Mouse (Mus musculus) neural tube, embryonic 11.5 days (tissue): Measurements from ENCODE around the gene Gpr35. TPM values are rescaled to one million over a fixed set of nuclear protein-coding genes. Genes with fewer than 3 reads are reported as not detected.

Experiments used
- ATAC-seq: fragments of 200-750 bp; cut with Nextera tagmentation; 2 replicates; pipeline ENCODE4 v1.8.0; 2017; ENCODE audit warnings: moderate number of reproducible peaks, mild to moderate bottlenecking, moderate TSS enrichment, moderate library complexity; ENCODE audit not compliant: insufficient read depth, low FRiP score, low TSS enrichment
- DNase-seq: peaks from one replicate; pipeline ENCODE4 v3.0.0-alpha.2; 2015; ENCODE audit warnings: low spot score
- H3K27ac ChIP-seq: fragments of 300-500 bp; sonication (generic); 2 replicates; pipeline ENCODE4 v1.5.1; 2014; ENCODE audit warnings: low read depth, mild to moderate bottlenecking, low read length
- H3K27me3 ChIP-seq: fragments of 300-500 bp; sonication (generic); 2 replicates; pipeline ENCODE4 v1.6.1; 2014; ENCODE audit warnings: mild to moderate bottlenecking, low read length, mixed read lengths; ENCODE audit not compliant: control insufficient read depth, insufficient read depth
- H3K36me3 ChIP-seq: fragments of 300-500 bp; sonication (generic); 2 replicates; pipeline ENCODE4 v1.6.1; 2014; ENCODE audit warnings: mild to moderate bottlenecking, low read length, moderate library complexity, mixed read lengths; ENCODE audit not compliant: control insufficient read depth, insufficient read depth
- H3K4me1 ChIP-seq: fragments of 300-500 bp; sonication (generic); 2 replicates; pipeline ENCODE4 v1.6.1; 2014; ENCODE audit warnings: low read length, mixed read lengths; ENCODE audit not compliant: control insufficient read depth, insufficient read depth
- H3K4me2 ChIP-seq: fragments of 300-500 bp; sonication (generic); 2 replicates; pipeline ENCODE4 v1.6.1; 2014; ENCODE audit warnings: low read depth, mild to moderate bottlenecking, moderate library complexity
- H3K4me3 ChIP-seq: fragments of 300-500 bp; sonication (generic); 2 replicates; pipeline ENCODE4 v1.5.1; 2014; ENCODE audit warnings: low read depth, low read length
- H3K9ac ChIP-seq: fragments of 300-500 bp; sonication (generic); 2 replicates; pipeline ENCODE4 v1.6.1; 2014; ENCODE audit warnings: mild to moderate bottlenecking, low read length
- H3K9me3 ChIP-seq: fragments of 300-500 bp; sonication (generic); 2 replicates; pipeline ENCODE4 v1.6.1; 2016; ENCODE audit warnings: low read length; ENCODE audit not compliant: control insufficient read depth
- WGBS: fragments of 180-500 bp; shearing (Covaris S2); extraction: QIAGEN DNeasy Blood & Tissue Kit; methylation state at CpG from one replicate; pipeline ENCODE4 v1.1.7; 2014; 5-methylcytosine and 5-hydroxymethylcytosine counted together
- polyA plus RNA-seq: library from polyadenylated mRNA; unstranded; fragments of >200 nt; fragmentation: Nextera tagmentation; extraction: Ambion mirVana; gene quantifications from 2 replicates; pipeline ENCODE4 v1.2.1, GENCODE M21; 2014

Gpr35 gene
- polyA plus RNA-seq, 1 experiment from 2014 or later: 0.13 TPM

DNA sequence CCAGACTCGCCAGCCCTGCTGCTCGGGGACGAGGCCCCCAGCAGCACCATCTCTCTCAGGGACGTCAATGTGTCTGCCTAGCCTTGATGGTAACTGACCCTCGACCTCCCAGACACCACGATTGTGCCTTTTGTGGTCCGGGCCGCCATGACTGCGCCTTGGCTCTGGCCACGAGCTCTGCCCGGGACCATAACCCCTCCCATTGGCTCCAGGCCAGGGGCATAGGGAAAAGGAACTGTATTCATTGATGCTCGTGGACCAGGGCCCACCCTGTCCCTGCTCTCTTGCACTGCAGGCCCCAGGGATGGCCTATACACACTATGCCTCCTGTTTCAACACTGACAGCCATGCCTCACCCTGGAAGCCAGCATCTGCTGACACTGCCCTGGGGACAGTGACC lies 30.9 kb upstream of the Gpr35 start:
- WGBS: 90% methylated on average over 12 of the region's 12 CpGs
- no peak overlapping the region for H3K4me3 ChIP-seq
- H3K9ac ChIP-seq: no peak overlapping the region
- peaks cover 28% of the 10 kb centered on the region for H3K36me3 ChIP-seq
- H3K27ac ChIP-seq: no peak overlapping the region
- no peaks in the 10 kb centered on the region for H3K9me3 ChIP-seq
- H3K27me3 ChIP-seq: no peaks in the 10 kb centered on the region
- ATAC-seq (no peak), DNase-seq (no peak)
- H3K4me1 ChIP-seq: no peaks in the 10 kb centered on the region
- H3K4me2 ChIP-seq: no peak overlapping the region

DNA sequence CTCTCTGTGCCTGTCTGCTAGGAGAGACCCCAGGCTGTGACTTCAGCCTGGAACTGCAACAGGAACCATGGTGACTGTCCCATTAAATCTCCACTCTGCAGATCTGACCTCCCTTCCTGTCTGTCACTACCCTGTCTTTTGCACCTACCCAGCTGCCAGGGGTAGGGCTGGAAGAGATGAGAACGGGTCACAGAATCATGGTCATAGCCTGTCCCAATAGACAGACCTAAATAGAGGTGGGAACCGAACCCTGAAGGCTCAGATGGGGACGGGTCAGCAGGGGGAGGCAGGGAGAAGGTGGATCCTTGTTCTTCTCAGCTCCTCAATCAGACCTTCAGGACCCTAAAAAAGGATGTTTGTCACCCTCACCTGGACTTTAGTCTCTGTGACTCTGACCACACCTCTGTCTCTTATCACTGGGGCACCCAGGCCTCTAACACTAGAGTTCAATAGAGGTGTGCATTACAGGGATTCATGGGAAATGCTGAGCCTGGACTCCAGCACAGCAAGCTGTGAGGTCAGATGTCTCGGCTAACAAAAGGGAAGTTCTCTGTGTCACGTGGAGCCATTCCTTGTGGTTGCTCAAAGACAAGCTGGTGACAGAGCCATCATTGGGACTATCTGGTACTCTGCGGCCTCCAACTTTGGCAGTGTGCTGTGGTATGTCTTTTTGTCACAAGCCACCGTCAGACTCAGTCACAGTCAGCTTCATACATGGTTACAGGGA lies 30.0 kb upstream of the Gpr35 start:
- 86% methylated on average over 7 of the region's 7 CpGs for WGBS

DNA sequence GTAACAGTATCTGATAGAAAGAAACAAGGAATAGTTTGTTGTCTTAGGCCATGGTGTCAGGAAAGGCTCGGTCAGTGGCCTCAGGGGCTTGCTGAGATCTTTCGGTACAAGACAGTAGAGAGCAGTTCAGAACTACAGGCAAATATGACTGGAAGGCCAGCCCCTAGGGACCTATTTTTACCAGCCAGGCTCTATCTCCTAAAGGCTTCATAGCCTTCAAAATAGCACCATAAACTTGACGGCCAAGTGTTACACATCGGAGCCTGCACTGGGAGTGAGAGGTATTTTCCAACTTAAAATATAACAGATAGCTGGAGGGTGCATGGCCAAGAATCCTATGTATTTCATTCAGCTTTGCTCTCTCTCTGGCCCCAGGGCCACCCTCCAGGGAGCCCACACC lies 29.2 kb upstream of the Gpr35 start:
- Histone ChIP-seq H3K27ac (no peak overlapping the region), H3K27me3 (no peaks in the 10 kb centered on the region), H3K4me2 (no peak overlapping the region), H3K36me3 (peaks cover 22% of the 10 kb centered on the region), H3K4me3 (no peak overlapping the region), H3K9me3 (no peaks in the 10 kb centered on the region), H3K4me1 (no peaks in the 10 kb centered on the region), H3K9ac (no peak overlapping the region)
- no peak for DNase-seq
- 84% methylated on average over 4 of the region's 4 CpGs for WGBS
- no peak for ATAC-seq

More for the DNA sequence above, 30.0 kb upstream of the Gpr35 start:
- Histone ChIP-seq H3K4me3 (no peak overlapping the region), H3K27ac (no peak overlapping the region), H3K4me2 (no peak overlapping the region), H3K9ac (no peak overlapping the region), H3K27me3 (no peaks in the 10 kb centered on the region), H3K4me1 (no peaks in the 10 kb centered on the region), H3K9me3 (no peaks in the 10 kb centered on the region), H3K36me3 (peaks cover 25% of the 10 kb centered on the region)
- no peak for DNase-seq
- ATAC-seq: no peak

DNA sequence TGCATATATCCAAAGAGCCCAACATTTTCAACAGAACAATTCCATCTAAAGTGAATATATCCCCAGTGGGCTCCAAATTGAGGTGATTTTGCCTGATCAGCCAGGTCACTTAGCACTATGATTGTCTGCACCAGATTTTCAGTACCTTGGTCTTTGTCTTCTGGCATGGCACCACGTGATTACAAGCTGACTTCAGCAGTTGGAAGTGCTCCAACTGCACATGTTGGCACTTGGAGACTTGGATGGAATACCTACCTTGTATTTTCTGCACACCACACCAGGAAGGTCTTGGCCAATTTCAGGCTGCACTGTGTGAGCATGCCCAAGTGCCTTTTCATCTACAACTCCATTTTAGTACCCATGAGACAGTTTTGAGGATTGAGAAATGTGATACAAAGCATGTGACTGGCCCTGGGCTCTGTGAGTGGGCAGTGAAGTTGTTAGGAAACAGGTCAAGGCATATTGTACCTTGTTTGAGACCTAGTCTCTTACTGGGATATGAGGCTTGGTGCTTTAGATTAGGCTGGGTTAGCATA lies 20.4 kb upstream of the Gpr35 start:
- Histone ChIP-seq H3K9ac (no peak overlapping the region), H3K36me3 (no peaks in the 10 kb centered on the region), H3K27ac (no peak overlapping the region), H3K27me3 (no peaks in the 10 kb centered on the region), H3K4me2 (no peak overlapping the region), H3K4me1 (peaks cover 6% of the 10 kb centered on the region), H3K4me3 (no peak overlapping the region), H3K9me3 (no peaks in the 10 kb centered on the region)
- ATAC-seq: no peak
- no peak for DNase-seq
- 25% methylated on average over 1 of the region's 1 CpGs for WGBS

DNA sequence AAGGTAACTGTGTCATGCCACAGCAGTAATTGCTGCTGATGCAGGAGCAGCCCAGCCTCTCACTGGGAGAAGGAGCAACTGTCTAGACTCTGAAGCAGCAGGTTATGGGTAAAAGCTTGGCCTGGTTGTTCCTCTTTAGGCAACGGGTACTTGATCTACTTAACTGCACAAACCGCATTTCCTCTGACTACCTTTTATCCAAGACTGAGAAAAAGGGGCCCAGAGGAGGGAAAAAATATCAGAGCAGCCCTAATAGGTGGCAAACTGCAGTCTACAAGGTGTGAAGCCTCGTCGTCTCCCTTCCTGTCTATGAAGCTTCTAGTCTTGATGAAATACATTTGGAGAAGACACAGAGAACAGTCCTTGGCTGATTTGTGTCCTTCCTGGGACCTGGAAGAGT lies 17.1 kb upstream of the Gpr35 start:
- DNase-seq (no peak), ATAC-seq (no peak)
- peak overlapping the region; percentile 56 for H3K9ac ChIP-seq
- H3K4me2 ChIP-seq: peak overlapping the region; percentile 71
- H3K27ac ChIP-seq: peak overlapping the region; percentile 90
- peak overlapping the region; percentile 51 for H3K4me3 ChIP-seq
- H3K36me3 ChIP-seq: no peaks in the 10 kb centered on the region
- peaks cover 19% of the 10 kb centered on the region for H3K4me1 ChIP-seq
- H3K9me3 ChIP-seq: no peaks in the 10 kb centered on the region
- 74% methylated on average over 4 of the region's 4 CpGs for WGBS
- no peaks in the 10 kb centered on the region for H3K27me3 ChIP-seq

DNA sequence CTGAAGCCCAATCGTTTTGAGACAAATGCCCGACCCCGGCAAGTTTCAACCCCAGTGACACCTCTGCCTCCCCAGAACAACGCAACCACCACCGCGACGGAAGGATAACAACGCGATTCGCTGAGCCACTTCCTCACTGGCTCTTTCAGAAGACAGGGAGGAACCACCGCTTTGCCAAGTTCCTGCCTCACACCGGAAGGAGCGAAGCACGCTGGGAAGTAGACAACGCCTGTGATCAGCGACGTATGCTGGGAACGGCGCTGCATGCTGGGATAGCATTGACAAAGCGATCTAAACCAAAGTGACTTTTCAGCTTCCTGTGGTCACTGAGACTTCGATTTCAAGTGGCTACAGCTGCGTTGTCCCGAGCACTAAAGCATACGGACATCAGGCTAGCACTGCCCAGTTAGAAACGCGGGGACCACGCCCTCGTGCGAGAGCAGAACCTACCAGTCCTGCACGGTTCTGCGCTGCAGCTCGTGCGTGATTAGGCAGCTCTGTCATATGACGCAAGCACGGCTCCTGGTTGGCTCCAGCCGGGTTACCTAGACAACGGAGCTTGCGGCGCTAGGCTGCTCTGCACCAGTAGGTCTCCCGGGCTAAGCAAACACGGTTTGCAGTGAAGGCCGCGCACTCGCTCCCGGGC lies 16.4 kb upstream of the Gpr35 start, which contains the start of gene Capn10:
TSS of gene Capn10 (plus strand) at position 195 of the 646 bp plus-strand sequence.
- Histone ChIP-seq H3K4me2 (peak within 1 kb of the TSS; percentile 71), H3K9ac (peak within 1 kb of the TSS; percentile 56), H3K4me1 (peaks cover 19% of the 10 kb centered on the region), H3K27me3 (no peaks in the 10 kb centered on the region), H3K9me3 (no peaks in the 10 kb centered on the region), H3K36me3 (no peaks in the 10 kb centered on the region), H3K27ac (peak within 1 kb of the TSS; percentile 90), H3K4me3 (peak within 1 kb of the TSS; percentile 51)
- ATAC-seq (peak; percentile 100), DNase-seq (peak; percentile 96)
- WGBS: under 1% methylated on average over 45 of the region's 45 CpGs

DNA sequence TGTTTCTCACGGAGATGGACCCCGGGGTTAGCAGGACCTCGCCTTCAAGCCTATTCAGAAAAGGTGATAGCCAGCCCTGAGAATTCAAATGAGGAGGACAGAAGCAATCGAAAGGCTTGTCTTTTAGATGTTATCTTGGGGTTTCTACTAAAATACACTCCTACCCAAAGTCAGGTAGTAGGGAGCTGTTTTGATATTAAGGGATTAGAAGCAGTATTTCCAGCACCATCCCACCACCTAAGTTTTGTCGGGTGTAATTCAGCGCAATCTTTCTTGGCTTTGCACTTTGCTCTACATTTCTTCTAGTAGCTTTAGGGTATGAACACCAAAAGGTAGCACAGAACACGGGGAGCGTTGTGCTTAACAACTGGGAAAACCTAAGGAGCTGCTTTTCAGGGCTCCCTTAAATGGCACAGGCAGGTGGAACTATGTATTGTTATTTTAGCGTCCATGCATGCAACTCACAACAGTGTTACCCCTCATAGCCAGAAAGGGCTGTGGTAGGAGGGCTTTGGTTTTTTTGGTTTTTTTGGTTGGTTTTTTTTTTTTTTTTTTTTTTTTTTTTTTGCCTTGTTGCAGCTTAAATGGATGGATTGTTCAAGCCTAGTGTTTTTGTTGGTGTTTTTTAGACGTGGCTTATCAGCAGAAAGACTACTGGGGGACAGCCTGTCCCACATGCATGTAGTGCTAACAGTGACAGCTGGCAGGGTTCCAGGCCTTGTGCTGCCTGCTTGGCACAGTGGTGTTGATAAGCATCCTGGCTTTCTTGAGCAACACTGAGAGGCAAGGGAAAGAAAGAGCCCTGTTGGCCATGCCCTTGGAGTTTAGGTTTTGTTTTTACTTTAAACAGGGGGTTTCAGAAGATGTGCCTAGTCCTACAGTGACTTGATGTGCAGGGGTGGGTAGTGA lies 15.4 kb upstream of the Gpr35 start:
- DNase-seq (no peak), ATAC-seq (no peak)
- 23% methylated on average over 10 of the region's 10 CpGs for WGBS
- H3K4me1 ChIP-seq: peaks cover 19% of the 10 kb centered on the region
- peaks cover 3% of the 10 kb centered on the region; the same call in 1 of the 2 replicates for H3K36me3 ChIP-seq
- H3K4me2 ChIP-seq: peak overlapping the region; percentile 71
- H3K27me3 ChIP-seq: no peaks in the 10 kb centered on the region
- H3K27ac ChIP-seq: peak overlapping the region; percentile 90
- no peaks in the 10 kb centered on the region for H3K9me3 ChIP-seq
- peak overlapping the region; percentile 51 for H3K4me3 ChIP-seq
- peak overlapping the region; percentile 56 for H3K9ac ChIP-seq

DNA sequence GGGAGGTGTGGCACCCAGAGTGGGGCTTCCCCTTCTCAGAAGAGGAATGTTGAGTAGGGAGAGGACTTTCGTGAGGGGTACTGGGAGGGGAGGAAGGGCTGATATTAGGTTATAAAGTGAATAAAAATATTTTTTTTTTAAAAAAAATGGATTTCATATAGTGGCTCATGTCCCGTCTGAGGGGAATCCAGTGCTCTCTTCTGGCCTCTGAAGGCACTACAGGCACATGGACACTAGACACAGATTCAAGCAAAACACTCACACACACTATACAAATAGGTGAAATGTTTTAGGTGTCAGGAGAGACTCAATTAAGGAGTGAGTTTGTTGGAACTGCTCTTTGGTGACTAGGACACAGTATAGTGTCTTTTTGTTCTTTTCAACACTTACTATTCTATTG lies 14.7 kb upstream of the Gpr35 start:
- Histone ChIP-seq H3K9me3 (no peaks in the 10 kb centered on the region), H3K9ac (peak overlapping the region; percentile 32; the same call in 1 of the 2 replicates), H3K4me1 (peaks cover 19% of the 10 kb centered on the region), H3K4me3 (peak overlapping the region; percentile 51; the same call in 1 of the 2 replicates), H3K4me2 (peak overlapping the region; percentile 71), H3K36me3 (peaks cover 4% of the 10 kb centered on the region; the same call in 1 of the 2 replicates), H3K27ac (no peak overlapping the region), H3K27me3 (no peaks in the 10 kb centered on the region)
- ATAC-seq (no peak), DNase-seq (no peak)
- WGBS: 76% methylated on average over 2 of the region's 2 CpGs
